Mouse (Mus musculus): ENCODE data around the gene Hist1h3i.

DNA sequence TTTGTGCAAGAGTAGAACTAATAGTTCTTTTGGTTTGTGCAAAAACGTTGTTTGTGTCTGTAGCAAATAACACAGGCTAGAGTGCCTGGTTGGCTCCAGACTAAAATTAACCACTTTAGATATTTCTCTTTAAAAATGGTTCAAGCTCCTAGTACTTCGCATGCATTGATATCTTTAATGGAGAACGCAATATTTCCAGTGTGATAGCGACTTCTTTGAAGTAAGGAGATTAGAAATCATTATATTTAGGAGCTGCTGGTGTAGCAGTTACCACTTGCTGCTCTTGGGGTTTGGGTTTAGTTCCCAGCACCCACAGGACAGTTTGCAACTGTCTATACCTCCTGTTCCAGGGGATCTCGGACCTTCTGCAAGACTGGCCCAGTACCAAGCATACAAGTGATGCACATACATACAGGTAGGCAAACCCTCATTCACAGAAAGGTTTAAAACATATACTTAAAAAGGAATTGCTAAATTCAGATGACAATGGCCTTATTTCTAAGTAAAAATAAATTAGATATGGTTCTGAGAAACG, 2.1 kb downstream of the Hist1h3i start:
- TF ChIP-seq CTCF (IDR thresholded peaks at IDR 0.05; ENCODE audit: control insufficient read depth, insufficient read depth, insufficient replicate concordance, low read depth, low read length) (no peak), POLR2A (IDR thresholded peaks at IDR 0.05; ENCODE audit: control insufficient read depth, low read depth, low read length) (no peak)

Data from testis, adult 2 months (tissue).